Mouse (Mus musculus) limb, embryonic 14.5 days (tissue): ENCODE results near the gene Lpin1. TPM values are rescaled to one million over a fixed set of nuclear protein-coding genes. Genes with fewer than 3 reads are reported as not detected.

Source experiments
- ATAC-seq: fragments of 200-750 bp; cut with Nextera tagmentation; 2 replicates; pipeline ENCODE4 v1.8.0; 2017; ENCODE audit warnings: low read depth, moderate number of reproducible peaks, moderate TSS enrichment; ENCODE audit not compliant: low FRiP score
- DNase-seq: peaks from one replicate; pipeline ENCODE4 v3.0.0-alpha.2; 2015; ENCODE audit warnings: low spot score
- H3K27ac ChIP-seq: fragments of 300-500 bp; sonication (generic); replicated peaks from 2 replicates; pipeline ENCODE4 v1.5.1; 2014; ENCODE audit warnings: low read depth, mild to moderate bottlenecking, low read length, moderate library complexity, mixed read lengths
- H3K27me3 ChIP-seq: fragments of 300-500 bp; sonication (generic); 2 replicates; pipeline ENCODE4 v1.6.1; 2014; ENCODE audit warnings: low read length, mixed read lengths; ENCODE audit not compliant: control insufficient read depth, insufficient read depth
- H3K36me3 ChIP-seq: fragments of 300-500 bp; sonication (generic); 2 replicates; pipeline ENCODE4 v1.6.1; 2014; ENCODE audit warnings: mild to moderate bottlenecking, low read length, moderate library complexity, mixed read lengths; ENCODE audit not compliant: control insufficient read depth, insufficient read depth
- H3K4me1 ChIP-seq: fragments of 300-500 bp; sonication (generic); 2 replicates; pipeline ENCODE4 v1.6.1; 2014; ENCODE audit warnings: antibody characterized with exemption, low read length, mixed read lengths; ENCODE audit not compliant: control insufficient read depth, insufficient read depth
- H3K4me2 ChIP-seq: fragments of 300-500 bp; sonication (generic); replicated peaks from 2 replicates; pipeline ENCODE4 v1.6.1; 2014; ENCODE audit warnings: low read depth, mild to moderate bottlenecking, low read length, moderate library complexity; ENCODE audit not compliant: severe bottlenecking
- H3K4me3 ChIP-seq: fragments of 300-500 bp; sonication (generic); replicated peaks from 2 replicates; pipeline ENCODE4 v1.5.1; 2014; ENCODE audit warnings: low read length
- H3K9ac ChIP-seq: fragments of 300-500 bp; sonication (generic); 2 replicates; pipeline ENCODE4 v1.6.1; 2014; ENCODE audit warnings: mild to moderate bottlenecking, low read depth, low read length, moderate library complexity; ENCODE audit not compliant: severe bottlenecking
- H3K9me3 ChIP-seq: fragments of 300-500 bp; sonication (generic); 2 replicates; pipeline ENCODE4 v1.6.1; 2016; ENCODE audit warnings: low read length; ENCODE audit not compliant: control insufficient read depth
- POLR2A ChIP-seq: fragments of 200-500 bp; IDR thresholded peaks from 2 replicates; pipeline ENCODE4 v1.8.0; 2012; ENCODE audit warnings: inconsistent platforms, mild to moderate bottlenecking, moderate library complexity, borderline replicate concordance; ENCODE audit not compliant: insufficient read depth, insufficient read length; ENCODE audit errors: extremely low read depth
- WGBS: fragments of 180-500 bp; shearing (Covaris S2); extraction: QIAGEN DNeasy Blood & Tissue Kit; methylation state at CpG from one replicate; pipeline ENCODE4 v1.1.7; 2014; 5-methylcytosine and 5-hydroxymethylcytosine counted together
- polyA plus RNA-seq, 2 experiments: library from polyadenylated mRNA; depleted of rRNA in 1 of 2; stranded (reverse) in 1 of 2; unstranded in 1 of 2; fragments of >200 nt; fragmentation: Nextera tagmentation in 1 of 2; extraction: Ambion mirVana in 1 of 2; gene quantifications; 2 replicates each; pipeline versions ENCODE4 v1.2.1 to v1.2.3; 2012 to 2014

Gene Lpin1
- polyA plus RNA-seq, 2 experiments: 6.4 to 6.5 TPM

GRCm38 (mm10) chr12:16618512-16619274, 7.9 kb upstream of the Lpin1 start:
- no peak for TF ChIP-seq POLR2A
- H3K9ac ChIP-seq: no peak overlapping the region
- H3K36me3 ChIP-seq: no peaks in the 10 kb centered on the region
- H3K4me2 ChIP-seq: no peak overlapping the region
- no peaks in the 10 kb centered on the region for H3K9me3 ChIP-seq
- no peak overlapping the region for H3K27ac ChIP-seq
- 17% methylated on average over 11 of the region's 12 CpGs for whole genome bisulfite sequencing
- peak; percentile 83 for DNase-seq
- peak; percentile 90 for ATAC-seq
- H3K4me1 ChIP-seq: peaks cover 3% of the 10 kb centered on the region; the same call in 1 of the 2 replicates
- H3K27me3 ChIP-seq: no peaks in the 10 kb centered on the region
- H3K4me3 ChIP-seq: no peak overlapping the region

GRCm38 (mm10) chr12:16615738-16616137, 5.0 kb upstream of the Lpin1 start:
- Histone ChIP-seq H3K9me3 (no peaks in the 10 kb centered on the region), H3K9ac (no peak overlapping the region), H3K4me1 (peaks cover 3% of the 10 kb centered on the region; the same call in 1 of the 2 replicates), H3K4me3 (no peak overlapping the region), H3K27ac (no peak overlapping the region), H3K36me3 (no peaks in the 10 kb centered on the region), H3K4me2 (no peak overlapping the region), H3K27me3 (no peaks in the 10 kb centered on the region)
- DNase-seq (no peak), ATAC-seq (no peak)
- no peak for TF ChIP-seq POLR2A
- WGBS: 73% methylated on average over 2 of the region's 2 CpGs

GRCm38 (mm10) chr12:16614556-16614955, 3.8 kb upstream of the Lpin1 start:
- ATAC-seq (no peak), DNase-seq (no peak)
- Histone ChIP-seq H3K36me3 (no peaks in the 10 kb centered on the region), H3K4me1 (peaks cover 3% of the 10 kb centered on the region; the same call in 1 of the 2 replicates), H3K4me3 (no peak overlapping the region), H3K27me3 (no peaks in the 10 kb centered on the region), H3K27ac (no peak overlapping the region), H3K9me3 (no peaks in the 10 kb centered on the region), H3K4me2 (no peak overlapping the region), H3K9ac (no peak overlapping the region)
- 64% methylated on average over 3 of the region's 3 CpGs for WGBS
- TF ChIP-seq POLR2A: no peak

GRCm38 (mm10) chr12:16605624-16606023, 5.1 kb downstream of the Lpin1 start:
- no peak for TF ChIP-seq POLR2A
- Histone ChIP-seq H3K36me3 (no peaks in the 10 kb centered on the region), H3K27me3 (no peaks in the 10 kb centered on the region), H3K9ac (no peak overlapping the region), H3K4me2 (no peak overlapping the region), H3K4me3 (no peak overlapping the region), H3K27ac (no peak overlapping the region), H3K4me1 (no peaks in the 10 kb centered on the region), H3K9me3 (no peaks in the 10 kb centered on the region)
- 70% methylated on average over 5 of the region's 5 CpGs for WGBS
- no peak for ATAC-seq
- DNase-seq: no peak

- ATAC-seq (no peak), DNase-seq (no peak)
- 92% methylated on average over 4 of the region's 4 CpGs for WGBS
- TF ChIP-seq POLR2A: no peak
- Histone ChIP-seq H3K4me3 (no peak overlapping the region), H3K9ac (no peak overlapping the region), H3K4me2 (no peak overlapping the region), H3K27me3 (no peaks in the 10 kb centered on the region), H3K4me1 (no peaks in the 10 kb centered on the region), H3K36me3 (no peaks in the 10 kb centered on the region), H3K9me3 (no peaks in the 10 kb centered on the region), H3K27ac (no peak overlapping the region)
Measured at GRCm38 (mm10) chr12:16602271-16602670, 8.5 kb downstream of the Lpin1 start.
